In the genomic region with DNA sequence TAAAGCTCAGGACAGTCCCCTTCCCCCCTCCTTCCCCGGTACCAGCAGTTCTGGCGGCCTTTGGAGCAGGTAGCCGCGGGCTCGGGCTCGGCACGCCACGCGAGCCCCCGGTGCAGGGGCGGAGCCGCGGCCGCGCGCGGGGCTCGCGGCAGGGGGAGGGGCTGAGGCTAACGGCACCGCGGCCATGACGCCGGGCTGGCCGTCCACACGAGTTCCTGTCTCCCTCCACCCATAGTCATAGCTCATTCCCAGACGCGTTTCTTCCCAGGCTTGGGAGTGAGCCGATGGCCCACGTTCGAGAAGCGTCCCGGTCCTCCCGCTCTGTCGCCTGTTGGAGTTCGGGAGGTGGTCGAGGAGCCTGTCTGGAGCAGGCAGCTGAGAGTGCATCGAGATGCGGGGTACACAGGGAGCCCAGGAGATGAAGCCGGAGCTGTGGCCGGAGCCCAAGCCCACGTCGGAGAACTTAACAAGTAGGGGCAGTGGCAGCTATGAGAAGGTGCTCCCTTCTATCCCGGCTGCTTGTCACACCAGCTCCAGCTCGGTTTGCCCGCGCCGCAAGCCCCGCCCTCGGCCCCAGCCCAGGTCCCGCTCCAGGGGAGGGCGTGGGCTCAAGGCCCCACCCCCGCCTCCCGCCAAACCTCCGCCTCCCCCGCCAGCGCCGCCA, we compare ENCODE assay signal across 8 mouse cellular contexts. TPM values are rescaled to one million over a fixed set of nuclear protein-coding genes. Genes with fewer than 3 reads are reported as not detected.
DNase-seq lines count a peak whose midpoint lies in the region; ATAC-seq lines count a peak whose summit lies in the region.

No protein-coding gene starts in this region.

- H3K4me2 ChIP-seq in embryonic facial prominence, embryonic 15.5 days (replicated peaks): peak overlapping the region; percentile 56
- peak overlapping the region; percentile 51 for H3K4me2 ChIP-seq in limb, embryonic 15.5 days
- peak overlapping the region; percentile 60 for H3K4me2 ChIP-seq in midbrain, embryonic 15.5 days

- 16% methylated on average over 52 of the region's 58 CpGs for WGBS in embryonic facial prominence, embryonic 15.5 days
- WGBS in heart, embryonic 10.5 days: 20% methylated on average over 56 of the region's 58 CpGs
- WGBS in limb, embryonic 15.5 days: 28% methylated on average over 50 of the region's 58 CpGs
- 26% methylated on average over 54 of the region's 58 CpGs for WGBS in midbrain, embryonic 15.5 days

- peak; percentile 8 to 13 for DNase-seq in left cerebral cortex, adult 18-20 months (ENCODE audit: low spot score in 2 of 2)
- DNase-seq in left cerebral cortex, adult 11 months (ENCODE audit: low spot score): no peak
- DNase-seq in heart, embryonic 10.5 days (ENCODE audit: low spot score): peak; percentile 78
- peak; percentile 15 for DNase-seq in kidney, adult 9 months
- peak; percentile 8 to 16 for DNase-seq in spleen, postnatal 36 days (ENCODE audit: low spot score in 2 of 2)

- H3K36me3 ChIP-seq in embryonic facial prominence, embryonic 15.5 days: no peaks in the 10 kb centered on the region
- no peaks in the 10 kb centered on the region for H3K36me3 ChIP-seq in heart, embryonic 10.5 days
- H3K36me3 ChIP-seq in limb, embryonic 15.5 days: no peaks in the 10 kb centered on the region
- no peaks in the 10 kb centered on the region for H3K36me3 ChIP-seq in midbrain, embryonic 15.5 days (replicated peaks)

- H3K4me3 ChIP-seq in embryonic facial prominence, embryonic 15.5 days (replicated peaks): peak overlapping the region; percentile 57
- H3K4me3 ChIP-seq in heart, embryonic 10.5 days: peak overlapping the region; percentile 64
- H3K4me3 ChIP-seq in limb, embryonic 15.5 days: peak overlapping the region; percentile 55
- H3K4me3 ChIP-seq in midbrain, embryonic 15.5 days: peak overlapping the region; percentile 57

- peaks cover 3% of the 10 kb centered on the region; the same call in 1 of the 2 replicates for H3K27me3 ChIP-seq in embryonic facial prominence, embryonic 15.5 days
- peaks cover 16% of the 10 kb centered on the region; the same call in 1 of the 2 replicates for H3K27me3 ChIP-seq in heart, embryonic 10.5 days (ENCODE audit: insufficient read depth, poor library complexity, severe bottlenecking)
- H3K27me3 ChIP-seq in limb, embryonic 15.5 days: peaks cover 8% of the 10 kb centered on the region; the same call in 1 of the 2 replicates
- H3K27me3 ChIP-seq in midbrain, embryonic 15.5 days (replicated peaks): no peaks in the 10 kb centered on the region

- H3K9ac ChIP-seq in embryonic facial prominence, embryonic 15.5 days: peak overlapping the region; percentile 9; the same call in 1 of the 2 replicates
- peak overlapping the region; percentile 48; the same call in 1 of the 2 replicates for H3K9ac ChIP-seq in limb, embryonic 15.5 days
- H3K9ac ChIP-seq in midbrain, embryonic 15.5 days: peak overlapping the region; percentile 67

- H3K4me1 ChIP-seq in embryonic facial prominence, embryonic 15.5 days: no peaks in the 10 kb centered on the region
- H3K4me1 ChIP-seq in heart, embryonic 10.5 days: no peaks in the 10 kb centered on the region
- H3K4me1 ChIP-seq in limb, embryonic 15.5 days: 0 out of 2 replicates have a peak, but pooled peaks cover 3% of the 10 kb centered on the region
- no peaks in the 10 kb centered on the region for H3K4me1 ChIP-seq in midbrain, embryonic 15.5 days

- H3K27ac ChIP-seq in embryonic facial prominence, embryonic 15.5 days (replicated peaks): peak overlapping the region; percentile 72; the same call in 1 of the 2 replicates
- H3K27ac ChIP-seq in heart, embryonic 10.5 days: peak overlapping the region; percentile 85
- peak overlapping the region; percentile 80 for H3K27ac ChIP-seq in limb, embryonic 15.5 days
- H3K27ac ChIP-seq in midbrain, embryonic 15.5 days: peak overlapping the region; percentile 86

- peak; percentile 83 for ATAC-seq in embryonic facial prominence, embryonic 15.5 days (ENCODE audit: insufficient number of reproducible peaks, low FRiP score, low TSS enrichment, low read depth)
- peak; percentile 79 for ATAC-seq in limb, embryonic 15.5 days (ENCODE audit: insufficient number of reproducible peaks, low FRiP score, low TSS enrichment, low read depth)
- ATAC-seq in midbrain, embryonic 15.5 days (replicated peaks): peak; percentile 94

- H3K9me3 ChIP-seq in embryonic facial prominence, embryonic 15.5 days (replicated peaks): no peaks in the 10 kb centered on the region
- H3K9me3 ChIP-seq in heart, embryonic 10.5 days: no peaks in the 10 kb centered on the region
- H3K9me3 ChIP-seq in limb, embryonic 15.5 days: no peaks in the 10 kb centered on the region
- H3K9me3 ChIP-seq in midbrain, embryonic 15.5 days: no peaks in the 10 kb centered on the region

RNA-seq across cellular contexts. Expression of gene Usp51, which starts 0.9 kb away (rescaled TPM):
- total RNA-seq in left cerebral cortex, adult 18-20 months (2021): 1 to 10 TPM; 1.6 to 1.8 TPM
- polyA plus RNA-seq in embryonic facial prominence, embryonic 15.5 days (2015; fragmentation: Nextera tagmentation; extraction: Ambion mirVana): 1.2 TPM in 2 replicates
- polyA plus RNA-seq in heart, embryonic 10.5 days (2016; fragmentation: Nextera tagmentation; extraction: Ambion mirVana): 1.8 TPM in 2 replicates
- polyA plus RNA-seq in limb, embryonic 15.5 days (2015; fragmentation: Nextera tagmentation; extraction: Ambion mirVana): 1.0 and 1.1 TPM in 2 replicates
- 3.1 and 3.7 TPM in 2 replicates for polyA plus RNA-seq in midbrain, embryonic 15.5 days (2015; fragmentation: Nextera tagmentation; extraction: Ambion mirVana)

RNA-seq across cellular contexts. Expression of gene Mageh1, which starts 30.2 kb away (rescaled TPM):
- 10 to 100 TPM; 46.4 to 46.6 TPM for total RNA-seq in left cerebral cortex, adult 18-20 months (2021)
- 50.8 and 55.2 TPM in 2 replicates for polyA plus RNA-seq in embryonic facial prominence, embryonic 15.5 days (2015; fragmentation: Nextera tagmentation; extraction: Ambion mirVana)
- polyA plus RNA-seq in heart, embryonic 10.5 days (2016; fragmentation: Nextera tagmentation; extraction: Ambion mirVana): 23.3 and 30.3 TPM in 2 replicates
- polyA plus RNA-seq in limb, embryonic 15.5 days (2015; fragmentation: Nextera tagmentation; extraction: Ambion mirVana): 49.5 and 65.5 TPM in 2 replicates
- polyA plus RNA-seq in midbrain, embryonic 15.5 days (2015; fragmentation: Nextera tagmentation; extraction: Ambion mirVana): 136 and 146 TPM in 2 replicates

Comparison
In these comparisons a context has a peak if more than half of its experiments do, and no peak if none do; other contexts are left out.
1. H3K9ac ChIP-seq: peak in every context shown above with its lines; median percentile 67 in midbrain, embryonic 15.5 days; 48 in limb, embryonic 15.5 days; 9 in embryonic facial prominence, embryonic 15.5 days.